Mouse (Mus musculus): ENCODE data around the gene Zdhhc4. TPM values are rescaled to one million over a fixed set of nuclear protein-coding genes. Genes with fewer than 3 reads are reported as not detected.
A peak's percentile ranks its signal among the peaks of the same experiment; 100 is the strongest.

The Zdhhc4 gene
- polyA plus RNA-seq, 1 experiment from 2014 or later, result 68.4 TPM

- H3K36me3 ChIP-seq (ENCODE audit: poor library complexity, severe bottlenecking), result peaks cover 27% of the 10 kb centered on the region
- peaks cover 10% of the 10 kb centered on the region; the same call in 1 of the 2 replicates for H3K4me1 ChIP-seq
- no peak overlapping the region for H3K4me3 ChIP-seq
- ATAC-seq, result no peak
- H3K9me3 ChIP-seq (replicated peaks), result no peaks in the 10 kb centered on the region
- H3K27ac ChIP-seq, result no peak overlapping the region
- peaks cover 49% of the 10 kb centered on the region for H3K27me3 ChIP-seq
- no peak overlapping the region for H3K4me2 ChIP-seq
- WGBS, result 100% methylated on average over 3 of the region's 3 CpGs
- no peak overlapping the region for H3K9ac ChIP-seq
Measured at GRCm38 (mm10) chr5:143294862-143295261, 34.2 kb downstream of the Zdhhc4 start.

GRCm38 (mm10) chr5:143293404-143293803, 35.7 kb downstream of the Zdhhc4 start, which contains the start of gene Zfp853:
Gene Zfp853 (minus strand): TSS chr5:143293623.
- WGBS, result 3% methylated on average over 29 of the region's 38 CpGs
- Histone ChIP-seq H3K27me3 (peaks cover 63% of the 10 kb centered on the region), H3K4me2 (peak within 1 kb of the TSS; percentile 61), H3K4me3 (peak within 1 kb of the TSS; percentile 37), H3K36me3 (ENCODE audit: poor library complexity, severe bottlenecking) (peaks cover 21% of the 10 kb centered on the region; the same call in 1 of the 2 replicates), H3K4me1 (peaks cover 12% of the 10 kb centered on the region), H3K9me3 (replicated peaks) (no peaks in the 10 kb centered on the region), H3K9ac (peak within 1 kb of the TSS; percentile 46), H3K27ac (no peak within 1 kb of the TSS)
- ATAC-seq, result 0 out of 2 replicates have a peak, but pooled peaks have one; percentile 16

GRCm38 (mm10) chr5:143292879-143293278, 36.2 kb downstream of the Zdhhc4 start:
- Histone ChIP-seq H3K27ac (no peak overlapping the region), H3K4me3 (peak overlapping the region; percentile 37), H3K4me2 (peak overlapping the region; percentile 61), H3K9me3 (replicated peaks) (no peaks in the 10 kb centered on the region), H3K4me1 (peaks cover 17% of the 10 kb centered on the region), H3K9ac (peak overlapping the region; percentile 46), H3K27me3 (peaks cover 69% of the 10 kb centered on the region), H3K36me3 (ENCODE audit: poor library complexity, severe bottlenecking) (peaks cover 16% of the 10 kb centered on the region; the same call in 1 of the 2 replicates)
- ATAC-seq, result no peak
- 3% methylated on average over 12 of the region's 19 CpGs for WGBS

GRCm38 (mm10) chr5:143289299-143289698, 39.8 kb downstream of the Zdhhc4 start:
- no peak overlapping the region for H3K4me3 ChIP-seq
- 0 out of 2 replicates have a peak, but pooled peaks cover 8% of the 10 kb centered on the region for H3K36me3 ChIP-seq (ENCODE audit: poor library complexity, severe bottlenecking)
- H3K9me3 ChIP-seq (replicated peaks), result no peaks in the 10 kb centered on the region
- peaks cover 21% of the 10 kb centered on the region for H3K4me1 ChIP-seq
- H3K9ac ChIP-seq, result no peak overlapping the region
- no peak for ATAC-seq
- H3K27me3 ChIP-seq, result peaks cover 89% of the 10 kb centered on the region
- 65% methylated on average over 9 of the region's 9 CpGs for WGBS
- no peak overlapping the region for H3K27ac ChIP-seq
- H3K4me2 ChIP-seq, result no peak overlapping the region

- H3K4me3 ChIP-seq, result peak overlapping the region; percentile 29
- no peaks in the 10 kb centered on the region for H3K9me3 ChIP-seq (replicated peaks)
- 0 out of 2 replicates have a peak, but pooled peaks cover 8% of the 10 kb centered on the region for H3K36me3 ChIP-seq (ENCODE audit: poor library complexity, severe bottlenecking)
- peaks cover 15% of the 10 kb centered on the region for H3K4me1 ChIP-seq
- H3K4me2 ChIP-seq, result peak overlapping the region; percentile 50
- no peak for ATAC-seq
- peak overlapping the region; percentile 48; the same call in 1 of the 2 replicates for H3K9ac ChIP-seq
- peaks cover 81% of the 10 kb centered on the region for H3K27me3 ChIP-seq
- WGBS, result 10% methylated on average over 9 of the region's 9 CpGs
- no peak overlapping the region for H3K27ac ChIP-seq
Measured at GRCm38 (mm10) chr5:143288378-143288911, 40.6 kb downstream of the Zdhhc4 start.

GRCm38 (mm10) chr5:143287774-143288328, 41.2 kb downstream of the Zdhhc4 start:
- Histone ChIP-seq H3K27me3 (peaks cover 75% of the 10 kb centered on the region), H3K9me3 (replicated peaks) (no peaks in the 10 kb centered on the region), H3K4me1 (peaks cover 12% of the 10 kb centered on the region), H3K27ac (no peak overlapping the region), H3K4me3 (peak overlapping the region; percentile 29), H3K4me2 (peak overlapping the region; percentile 50), H3K9ac (peak overlapping the region; percentile 48), H3K36me3 (ENCODE audit: poor library complexity, severe bottlenecking) (0 out of 2 replicates have a peak, but pooled peaks cover 8% of the 10 kb centered on the region)
- 2% methylated on average over 48 of the region's 48 CpGs for WGBS
- no peak for ATAC-seq

- H3K9ac ChIP-seq, result no peak overlapping the region
- H3K27ac ChIP-seq, result no peak overlapping the region
- no peak for ATAC-seq
- H3K27me3 ChIP-seq, result peaks cover 44% of the 10 kb centered on the region
- no peak overlapping the region for H3K4me3 ChIP-seq
- no peaks in the 10 kb centered on the region for H3K9me3 ChIP-seq (replicated peaks)
- H3K36me3 ChIP-seq (ENCODE audit: poor library complexity, severe bottlenecking), result 0 out of 2 replicates have a peak, but pooled peaks cover 8% of the 10 kb centered on the region
- no peak overlapping the region for H3K4me2 ChIP-seq
- 42% methylated on average over 6 of the region's 6 CpGs for WGBS
- H3K4me1 ChIP-seq, result peaks cover 12% of the 10 kb centered on the region
Measured at GRCm38 (mm10) chr5:143284762-143285161, 44.3 kb downstream of the Zdhhc4 start.

GRCm38 (mm10) chr5:143279247-143279646, 49.8 kb downstream of the Zdhhc4 start:
- H3K27me3 ChIP-seq, result 0 out of 2 replicates have a peak, but pooled peaks cover 5% of the 10 kb centered on the region
- H3K4me2 ChIP-seq, result no peak overlapping the region
- no peak overlapping the region for H3K4me3 ChIP-seq
- no peaks in the 10 kb centered on the region for H3K4me1 ChIP-seq
- no peaks in the 10 kb centered on the region for H3K36me3 ChIP-seq (ENCODE audit: poor library complexity, severe bottlenecking)
- 39% methylated on average over 9 of the region's 10 CpGs for WGBS
- H3K9ac ChIP-seq, result no peak overlapping the region
- no peaks in the 10 kb centered on the region for H3K9me3 ChIP-seq (replicated peaks)
- ATAC-seq, result no peak
- no peak overlapping the region for H3K27ac ChIP-seq

GRCm38 (mm10) chr5:143275761-143276160, 53.3 kb downstream of the Zdhhc4 start:
- Histone ChIP-seq H3K4me2 (no peak overlapping the region), H3K27me3 (0 out of 2 replicates have a peak, but pooled peaks cover 5% of the 10 kb centered on the region), H3K9ac (no peak overlapping the region), H3K4me1 (peaks cover 5% of the 10 kb centered on the region), H3K4me3 (no peak overlapping the region), H3K27ac (no peak overlapping the region), H3K36me3 (ENCODE audit: poor library complexity, severe bottlenecking) (no peaks in the 10 kb centered on the region), H3K9me3 (replicated peaks) (no peaks in the 10 kb centered on the region)
- 58% methylated on average over 5 of the region's 5 CpGs for WGBS
- ATAC-seq, result no peak

GRCm38 (mm10) chr5:143272540-143273330, 56.3 kb downstream of the Zdhhc4 start:
- Histone ChIP-seq H3K4me2 (no peak overlapping the region), H3K36me3 (ENCODE audit: poor library complexity, severe bottlenecking) (no peaks in the 10 kb centered on the region), H3K4me3 (no peak overlapping the region), H3K27ac (no peak overlapping the region; the same call in 1 of the 2 replicates), H3K4me1 (peaks cover 22% of the 10 kb centered on the region), H3K27me3 (no peaks in the 10 kb centered on the region), H3K9me3 (replicated peaks) (no peaks in the 10 kb centered on the region), H3K9ac (no peak overlapping the region)
- no peak for ATAC-seq
- WGBS, result 86% methylated on average over 16 of the region's 16 CpGs

- ATAC-seq, result no peak
- H3K9me3 ChIP-seq (replicated peaks), result no peaks in the 10 kb centered on the region
- H3K36me3 ChIP-seq (ENCODE audit: poor library complexity, severe bottlenecking), result no peaks in the 10 kb centered on the region
- H3K4me1 ChIP-seq, result peaks cover 22% of the 10 kb centered on the region
- H3K4me2 ChIP-seq, result no peak overlapping the region
- no peak overlapping the region for H3K9ac ChIP-seq
- H3K4me3 ChIP-seq, result no peak overlapping the region
- H3K27ac ChIP-seq, result no peak overlapping the region
- no peaks in the 10 kb centered on the region for H3K27me3 ChIP-seq
- WGBS, result 86% methylated on average over 3 of the region's 3 CpGs
Measured at GRCm38 (mm10) chr5:143272108-143272507, 56.9 kb downstream of the Zdhhc4 start.

GRCm38 (mm10) chr5:143271642-143272041, 57.4 kb downstream of the Zdhhc4 start:
- H3K36me3 ChIP-seq (ENCODE audit: poor library complexity, severe bottlenecking), result no peaks in the 10 kb centered on the region
- no peak for ATAC-seq
- 82% methylated on average over 6 of the region's 6 CpGs for WGBS

More at GRCm38 (mm10) chr5:143271642-143272041, 57.4 kb downstream of the Zdhhc4 start:
- Histone ChIP-seq H3K27ac (no peak overlapping the region), H3K4me2 (no peak overlapping the region), H3K9me3 (replicated peaks) (no peaks in the 10 kb centered on the region), H3K4me1 (peaks cover 22% of the 10 kb centered on the region), H3K9ac (no peak overlapping the region), H3K4me3 (no peak overlapping the region), H3K27me3 (no peaks in the 10 kb centered on the region)
